Mouse (Mus musculus): ENCODE results near the gene Polr2i. TPM values are rescaled to one million over a fixed set of nuclear protein-coding genes. Genes with fewer than 3 reads are reported as not detected.
A peak's percentile ranks its signal among the peaks of the same experiment; 100 is the strongest.
"Not testable (repeated sequence)": the region's sequence is repeated elsewhere in the genome, so short reads cannot be mapped to it uniquely, and the experiment has no call there.

Gene Polr2i
- polyA plus RNA-seq, 1 experiment from 2014 or later = 186 TPM

GRCm38 (mm10) chr7:30234276-30234858 is 2.6 kb downstream of the Polr2i start:
- H3K27me3 ChIP-seq = no peaks in the 10 kb centered on the region
- no peak overlapping the region for H3K9ac ChIP-seq (replicated peaks)
- peaks cover 27% of the 10 kb centered on the region for H3K4me1 ChIP-seq (replicated peaks)
- H3K27ac ChIP-seq = no peak overlapping the region
- H3K36me3 ChIP-seq = peaks cover 34% of the 10 kb centered on the region
- no peak for ATAC-seq
- H3K4me3 ChIP-seq (replicated peaks) = no peak overlapping the region
- no peak overlapping the region for H3K4me2 ChIP-seq (replicated peaks)
- no peaks in the 10 kb centered on the region for H3K9me3 ChIP-seq
- 94% methylated on average over 15 of the region's 15 CpGs for WGBS

DNA sequence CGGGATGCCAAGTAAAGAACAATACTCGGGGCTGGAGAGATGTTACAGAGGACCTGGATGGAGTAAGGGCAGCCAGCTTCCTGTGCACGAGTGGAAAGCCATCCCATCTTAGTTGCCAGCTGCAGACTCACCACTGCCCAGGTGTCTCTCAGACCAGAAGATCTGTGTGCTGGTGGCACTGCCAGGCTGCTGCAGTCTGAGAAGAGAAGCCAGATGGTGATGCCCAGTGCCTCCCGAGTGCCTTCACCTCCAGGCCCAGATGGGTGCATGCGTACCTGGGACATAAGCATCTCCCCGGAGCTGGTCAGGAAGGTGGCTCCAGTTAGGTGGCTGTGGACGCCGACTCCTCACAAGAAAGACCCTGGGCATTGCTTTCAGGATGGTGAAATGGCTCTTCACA is 3.3 kb downstream of the Polr2i start:
- Histone ChIP-seq H3K4me3 (replicated peaks) (no peak overlapping the region), H3K9me3 (no peaks in the 10 kb centered on the region), H3K9ac (replicated peaks) (no peak overlapping the region), H3K4me2 (replicated peaks) (no peak overlapping the region), H3K27ac (no peak overlapping the region), H3K27me3 (no peaks in the 10 kb centered on the region), H3K4me1 (replicated peaks) (peaks cover 23% of the 10 kb centered on the region), H3K36me3 (peaks cover 33% of the 10 kb centered on the region)
- ATAC-seq = no peak
- WGBS = 89% methylated on average over 8 of the region's 8 CpGs

DNA sequence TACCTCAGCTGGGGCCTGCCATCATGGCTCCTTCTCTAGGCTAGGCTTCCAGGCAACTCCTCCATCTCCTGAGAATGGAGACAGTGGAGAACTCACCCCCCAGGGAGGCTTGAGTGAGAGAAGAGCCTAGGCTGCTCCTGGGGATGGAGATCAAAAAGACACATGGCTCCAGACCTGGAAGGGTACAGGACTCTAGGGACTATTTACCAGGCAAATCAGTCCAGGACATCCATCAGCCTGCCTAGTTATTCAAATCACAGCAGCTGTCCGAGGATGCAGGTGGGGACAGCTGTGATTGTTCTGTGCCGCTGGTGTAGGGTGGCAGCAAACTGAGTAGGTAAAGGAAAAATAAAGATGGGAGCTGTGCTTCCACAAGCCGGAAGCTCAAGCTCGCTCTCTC is 3.9 kb downstream of the Polr2i start, which contains the start of gene Ovol3:
Gene Ovol3, minus strand, starts transcription at position 101 of the 400 bp plus-strand sequence.
- H3K27me3 ChIP-seq = no peaks in the 10 kb centered on the region
- WGBS = 86% methylated on average over 4 of the region's 4 CpGs
- no peak for ATAC-seq
- H3K9me3 ChIP-seq = no peaks in the 10 kb centered on the region
- no peak within 1 kb of the TSS for H3K4me3 ChIP-seq (replicated peaks)
- H3K27ac ChIP-seq = no peak within 1 kb of the TSS
- peak within 1 kb of the TSS; percentile 41; the same call in 1 of the 2 replicates for H3K9ac ChIP-seq (replicated peaks)
- H3K4me1 ChIP-seq (replicated peaks) = peaks cover 20% of the 10 kb centered on the region
- no peak within 1 kb of the TSS for H3K4me2 ChIP-seq (replicated peaks)
- H3K36me3 ChIP-seq = peaks cover 37% of the 10 kb centered on the region

- not testable (repeated sequence) for ATAC-seq; H3K4me2 ChIP-seq (replicated peaks); H3K27me3 ChIP-seq; H3K9ac ChIP-seq (replicated peaks); H3K27ac ChIP-seq; H3K9me3 ChIP-seq; H3K4me3 ChIP-seq (replicated peaks)
- 81% methylated on average over 3 of the region's 3 CpGs for WGBS
- peaks cover 15% of the 10 kb centered on the region for H3K4me1 ChIP-seq (replicated peaks)
- peaks cover 46% of the 10 kb centered on the region for H3K36me3 ChIP-seq
Observed at GRCm38 (mm10) chr7:30237374-30237773, 5.6 kb downstream of the Polr2i start.

DNA sequence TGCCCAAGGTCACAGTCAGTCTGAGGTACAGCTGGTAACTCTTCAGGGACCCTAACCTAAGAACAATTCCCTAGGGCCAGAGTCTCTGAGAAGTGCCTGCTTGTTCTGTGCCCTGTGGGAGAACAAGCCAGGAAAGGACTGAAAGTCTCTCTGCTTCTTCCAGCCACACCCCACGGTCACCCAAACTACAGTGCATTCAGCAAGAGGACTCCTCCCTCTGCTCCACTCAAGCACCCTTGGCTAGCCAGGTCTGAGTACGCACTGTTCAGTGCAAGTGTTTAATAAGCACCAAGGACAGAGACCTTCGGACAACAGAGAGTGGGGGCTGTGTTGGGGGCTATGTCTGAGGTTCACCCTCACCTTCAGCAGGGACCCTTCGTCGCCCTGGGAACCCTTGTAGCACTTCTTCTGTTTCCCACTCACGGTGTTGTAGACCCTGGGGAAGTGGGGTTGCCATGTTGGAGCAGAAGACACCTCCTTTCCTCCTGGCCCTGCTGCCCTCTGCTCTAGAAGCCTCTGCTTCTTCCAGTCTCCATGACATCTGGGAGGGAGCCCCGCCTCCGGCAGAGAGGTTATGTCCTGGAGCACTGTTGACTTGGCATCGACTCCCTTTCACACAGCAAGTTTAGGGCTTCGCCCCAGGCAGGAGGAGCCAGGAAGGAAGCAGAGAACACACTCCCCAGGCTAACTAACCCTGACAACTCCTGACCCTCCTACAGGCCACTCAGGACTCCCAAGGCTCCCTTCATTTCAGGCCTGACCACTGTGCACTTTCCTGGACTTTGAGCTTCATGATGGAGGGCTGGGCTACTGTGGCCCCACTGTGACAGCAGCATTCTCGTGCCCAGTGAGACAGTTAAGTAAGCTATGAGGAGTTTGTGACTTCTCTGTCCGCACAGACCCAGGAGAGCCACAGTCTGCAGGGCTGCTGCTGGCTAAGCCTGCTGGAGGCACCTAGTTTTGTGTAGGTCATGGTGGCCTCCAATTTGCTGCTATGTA is 20.5 kb downstream of the Polr2i start:
- no peaks in the 10 kb centered on the region for H3K4me1 ChIP-seq (replicated peaks)
- no peak overlapping the region for H3K27ac ChIP-seq
- no peaks in the 10 kb centered on the region for H3K27me3 ChIP-seq
- no peak overlapping the region for H3K4me2 ChIP-seq (replicated peaks)
- no peak overlapping the region for H3K4me3 ChIP-seq (replicated peaks)
- 90% methylated on average over 12 of the region's 12 CpGs for WGBS
- H3K9me3 ChIP-seq = no peaks in the 10 kb centered on the region
- no peak overlapping the region for H3K9ac ChIP-seq (replicated peaks)
- ATAC-seq = no peak
- peaks cover 20% of the 10 kb centered on the region for H3K36me3 ChIP-seq

GRCm38 (mm10) chr7:30265041-30265440 is 33.3 kb downstream of the Polr2i start:
- Histone ChIP-seq H3K36me3 (peaks cover 38% of the 10 kb centered on the region), H3K9ac (replicated peaks) (no peak overlapping the region), H3K27me3 (no peaks in the 10 kb centered on the region), H3K4me1 (replicated peaks) (no peaks in the 10 kb centered on the region), H3K4me2 (replicated peaks) (no peak overlapping the region), H3K9me3 (no peaks in the 10 kb centered on the region), H3K27ac (no peak overlapping the region), H3K4me3 (replicated peaks) (no peak overlapping the region)
- WGBS = 88% methylated on average over 2 of the region's 2 CpGs
- ATAC-seq = no peak

- Histone ChIP-seq H3K9me3 (no peaks in the 10 kb centered on the region), H3K4me3 (replicated peaks) (no peak overlapping the region), H3K9ac (replicated peaks) (no peak overlapping the region), H3K27ac (no peak overlapping the region), H3K4me2 (replicated peaks) (no peak overlapping the region), H3K4me1 (replicated peaks) (no peaks in the 10 kb centered on the region), H3K36me3 (peaks cover 40% of the 10 kb centered on the region), H3K27me3 (no peaks in the 10 kb centered on the region)
- 92% methylated on average over 5 of the region's 5 CpGs for WGBS
- ATAC-seq = no peak
Observed at GRCm38 (mm10) chr7:30265531-30265930, 33.8 kb downstream of the Polr2i start.

DNA sequence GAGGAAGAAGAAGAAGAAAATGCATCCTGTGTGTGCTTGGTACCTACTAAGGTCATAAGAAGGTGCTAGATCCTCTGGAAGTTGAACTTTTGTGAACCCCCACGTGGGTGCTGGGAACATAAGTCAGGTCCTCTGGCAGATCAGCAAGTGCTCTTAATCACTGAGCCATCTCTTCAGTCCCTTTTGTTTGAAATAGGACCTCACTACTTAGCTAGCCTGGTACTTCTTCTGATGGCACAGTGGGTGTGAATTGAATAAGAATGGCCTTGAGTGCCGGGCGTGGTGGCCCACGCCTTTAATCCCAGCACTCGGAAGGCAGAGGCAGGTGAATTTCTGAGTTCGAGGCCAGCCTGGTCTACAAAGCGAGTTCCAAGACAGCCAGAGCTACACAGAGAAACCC is 34.2 kb downstream of the Polr2i start:
- peaks cover 40% of the 10 kb centered on the region for H3K36me3 ChIP-seq
- H3K9ac ChIP-seq (replicated peaks) = no peak overlapping the region
- no peaks in the 10 kb centered on the region for H3K27me3 ChIP-seq
- WGBS = 90% methylated on average over 7 of the region's 7 CpGs
- H3K27ac ChIP-seq = no peak overlapping the region
- H3K4me3 ChIP-seq (replicated peaks) = no peak overlapping the region
- no peaks in the 10 kb centered on the region for H3K4me1 ChIP-seq (replicated peaks)
- no peak for ATAC-seq
- H3K4me2 ChIP-seq (replicated peaks) = no peak overlapping the region
- H3K9me3 ChIP-seq = no peaks in the 10 kb centered on the region

DNA sequence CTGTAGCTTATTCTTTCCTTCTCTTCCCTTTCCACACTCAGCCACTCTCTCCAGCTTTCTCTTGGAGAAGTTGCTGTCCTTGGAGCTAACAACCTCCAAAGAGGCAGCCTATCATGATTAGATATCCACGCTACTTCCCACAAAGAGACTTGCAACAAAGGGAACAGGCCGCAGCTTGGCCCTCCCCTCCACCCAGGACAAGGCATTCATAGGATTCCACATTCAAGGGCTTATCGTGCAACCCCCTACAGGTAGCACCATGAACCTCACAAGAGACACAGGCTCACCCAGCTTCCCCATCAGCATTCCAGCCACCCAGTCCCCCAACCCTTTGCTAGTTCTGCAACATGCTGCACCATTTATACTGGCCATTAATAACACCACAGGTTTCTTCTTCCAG is 35.0 kb downstream of the Polr2i start:
- ATAC-seq = no peak
- Histone ChIP-seq H3K27me3 (no peaks in the 10 kb centered on the region), H3K36me3 (peaks cover 33% of the 10 kb centered on the region), H3K9me3 (no peaks in the 10 kb centered on the region), H3K4me1 (replicated peaks) (no peaks in the 10 kb centered on the region), H3K27ac (no peak overlapping the region), H3K9ac (replicated peaks) (no peak overlapping the region), H3K4me2 (replicated peaks) (no peak overlapping the region), H3K4me3 (replicated peaks) (no peak overlapping the region)
- WGBS = 79% methylated on average over 3 of the region's 3 CpGs

DNA sequence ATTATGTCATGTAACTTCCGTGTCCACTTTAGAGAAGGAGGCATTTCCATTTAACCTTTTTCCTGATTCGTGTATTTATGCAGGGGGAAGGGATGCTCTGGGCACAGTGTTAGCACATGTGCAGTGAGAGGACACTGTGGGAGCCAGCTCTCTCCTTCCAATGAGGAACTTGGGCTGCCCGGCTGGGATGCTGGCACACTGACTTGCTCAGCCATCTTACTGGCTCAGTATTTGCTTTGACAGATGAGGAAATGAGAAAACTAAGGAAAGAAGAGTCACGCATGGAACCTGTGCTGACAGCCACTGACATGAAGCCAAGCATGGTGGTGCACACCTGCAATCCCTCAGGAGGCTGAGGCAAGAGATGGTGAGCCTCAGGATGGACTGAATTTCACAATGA is 37.9 kb downstream of the Polr2i start:
- peaks cover 17% of the 10 kb centered on the region for H3K36me3 ChIP-seq
- H3K27ac ChIP-seq = no peak overlapping the region
- H3K4me2 ChIP-seq (replicated peaks) = no peak overlapping the region
- no peak overlapping the region for H3K4me3 ChIP-seq (replicated peaks)
- no peaks in the 10 kb centered on the region for H3K9me3 ChIP-seq
- no peak overlapping the region for H3K9ac ChIP-seq (replicated peaks)
- no peaks in the 10 kb centered on the region for H3K4me1 ChIP-seq (replicated peaks)
- no peaks in the 10 kb centered on the region for H3K27me3 ChIP-seq
- 89% methylated on average over 4 of the region's 4 CpGs for WGBS
- ATAC-seq = no peak

- ATAC-seq = no peak
- WGBS = 91% methylated on average over 6 of the region's 6 CpGs
Observed at GRCm38 (mm10) chr7:30274383-30274782, 42.6 kb downstream of the Polr2i start.

GRCm38 (mm10) chr7:30278911-30279310 is 47.2 kb downstream of the Polr2i start:
- Histone ChIP-seq H3K36me3 (no peaks in the 10 kb centered on the region), H3K9me3 (no peaks in the 10 kb centered on the region), H3K4me3 (replicated peaks) (peak overlapping the region; percentile 75; the same call in 1 of the 2 replicates), H3K27me3 (no peaks in the 10 kb centered on the region), H3K27ac (no peak overlapping the region), H3K9ac (replicated peaks) (no peak overlapping the region), H3K4me1 (replicated peaks) (peaks cover 19% of the 10 kb centered on the region), H3K4me2 (replicated peaks) (peak overlapping the region; percentile 92)
- WGBS = 64% methylated on average over 2 of the region's 2 CpGs
- no peak for ATAC-seq

More at GRCm38 (mm10) chr7:30274383-30274782, 42.6 kb downstream of the Polr2i start:
- peaks cover 7% of the 10 kb centered on the region; the same call in 1 of the 2 replicates for H3K36me3 ChIP-seq
- H3K9me3 ChIP-seq = no peaks in the 10 kb centered on the region
- H3K4me1 ChIP-seq (replicated peaks) = peaks cover 5% of the 10 kb centered on the region
- no peak overlapping the region for H3K4me3 ChIP-seq (replicated peaks)
- no peak overlapping the region for H3K4me2 ChIP-seq (replicated peaks)
- no peak overlapping the region for H3K9ac ChIP-seq (replicated peaks)
- no peaks in the 10 kb centered on the region for H3K27me3 ChIP-seq
- no peak overlapping the region for H3K27ac ChIP-seq
